Mouse (Mus musculus) stomach, embryonic 15.5 days (tissue): ENCODE data around the gene Tas2r135. TPM values are rescaled to one million over a fixed set of nuclear protein-coding genes. Genes with fewer than 3 reads are reported as not detected.

Experiments
- ATAC-seq: fragments of 200-750 bp; cut with Nextera tagmentation; 2 replicates; pipeline ENCODE4 v1.8.0; 2017; ENCODE audit warnings: low read depth, moderate number of reproducible peaks, moderate TSS enrichment; ENCODE audit not compliant: insufficient read depth, low FRiP score
- H3K27ac ChIP-seq: fragments of 300-500 bp; sonication (generic); 2 replicates; pipeline ENCODE4 v1.5.1; 2015; ENCODE audit warnings: mild to moderate bottlenecking, inconsistent platforms
- H3K27me3 ChIP-seq: fragments of 300-500 bp; sonication (generic); replicated peaks from 2 replicates; pipeline ENCODE4 v1.6.1; 2015; ENCODE audit warnings: inconsistent platforms
- H3K36me3 ChIP-seq: fragments of 300-500 bp; sonication (generic); 2 replicates; pipeline ENCODE4 v1.6.1; 2015; ENCODE audit warnings: inconsistent platforms
- H3K4me1 ChIP-seq: fragments of 300-500 bp; sonication (generic); 2 replicates; pipeline ENCODE4 v1.6.1; 2015; ENCODE audit warnings: inconsistent platforms
- H3K4me2 ChIP-seq: fragments of 300-500 bp; sonication (generic); 2 replicates; pipeline ENCODE4 v1.6.1; 2015; ENCODE audit warnings: mild to moderate bottlenecking, inconsistent platforms
- H3K4me3 ChIP-seq: fragments of 300-500 bp; sonication (generic); replicated peaks from 2 replicates; pipeline ENCODE4 v1.5.1; 2015; ENCODE audit warnings: inconsistent platforms
- H3K9ac ChIP-seq: fragments of 300-500 bp; sonication (generic); 2 replicates; pipeline ENCODE4 v1.6.1; 2015; ENCODE audit warnings: inconsistent platforms
- H3K9me3 ChIP-seq: fragments of 300-500 bp; sonication (generic); 2 replicates; pipeline ENCODE4 v1.6.1; 2016; ENCODE audit warnings: inconsistent platforms
- WGBS: fragments of 180-500 bp; shearing (Covaris S2); methylation state at CpG from one replicate; pipeline ENCODE4 v1.1.7; 2015; 5-methylcytosine and 5-hydroxymethylcytosine counted together
- polyA plus RNA-seq: library from polyadenylated mRNA; unstranded; fragments of >200 nt; fragmentation: Nextera tagmentation; extraction: Ambion mirVana; gene quantifications from 2 replicates; pipeline ENCODE4 v1.2.1, GENCODE M21; 2015

The Tas2r135 gene
- polyA plus RNA-seq, 1 experiment from 2014 or later = not detected

DNA sequence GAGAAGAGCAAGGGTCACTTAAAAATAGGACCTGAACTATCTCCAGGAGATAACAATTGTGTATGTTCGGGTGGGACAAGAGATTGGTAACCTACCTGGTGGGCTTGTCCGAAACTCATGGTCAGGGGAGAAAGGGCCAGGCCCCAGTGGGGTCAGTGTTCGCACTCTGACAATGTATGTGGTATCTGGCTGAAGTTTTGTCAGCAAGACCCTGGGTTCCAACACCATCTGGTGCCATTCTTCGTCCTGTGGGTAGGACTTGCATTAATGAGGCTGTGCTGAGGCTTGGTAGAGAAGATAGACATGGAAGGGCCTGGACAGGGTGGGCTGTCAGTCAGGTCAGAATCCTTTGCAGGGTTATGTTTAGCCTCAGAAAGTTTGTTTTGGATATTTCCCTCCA lies 41.2 kb upstream of the Tas2r135 start:
- H3K4me2 ChIP-seq = no peak overlapping the region
- H3K27me3 ChIP-seq = no peaks in the 10 kb centered on the region
- H3K4me3 ChIP-seq = no peak overlapping the region
- no peak overlapping the region for H3K9ac ChIP-seq
- H3K36me3 ChIP-seq = peaks cover 22% of the 10 kb centered on the region
- ATAC-seq = no peak
- H3K9me3 ChIP-seq = no peaks in the 10 kb centered on the region
- 88% methylated on average over 4 of the region's 4 CpGs for WGBS
- H3K27ac ChIP-seq = no peak overlapping the region
- H3K4me1 ChIP-seq = peaks cover 2% of the 10 kb centered on the region; the same call in 1 of the 2 replicates

GRCm38 (mm10) chr6:42364607-42365006 lies 40.6 kb upstream of the Tas2r135 start:
- Histone ChIP-seq H3K27ac (no peak overlapping the region), H3K4me2 (no peak overlapping the region), H3K27me3 (no peaks in the 10 kb centered on the region), H3K9me3 (no peaks in the 10 kb centered on the region), H3K4me3 (no peak overlapping the region), H3K4me1 (no peaks in the 10 kb centered on the region), H3K36me3 (peaks cover 18% of the 10 kb centered on the region; the same call in 1 of the 2 replicates), H3K9ac (no peak overlapping the region)
- 80% methylated on average over 15 of the region's 15 CpGs for WGBS
- ATAC-seq = no peak

DNA sequence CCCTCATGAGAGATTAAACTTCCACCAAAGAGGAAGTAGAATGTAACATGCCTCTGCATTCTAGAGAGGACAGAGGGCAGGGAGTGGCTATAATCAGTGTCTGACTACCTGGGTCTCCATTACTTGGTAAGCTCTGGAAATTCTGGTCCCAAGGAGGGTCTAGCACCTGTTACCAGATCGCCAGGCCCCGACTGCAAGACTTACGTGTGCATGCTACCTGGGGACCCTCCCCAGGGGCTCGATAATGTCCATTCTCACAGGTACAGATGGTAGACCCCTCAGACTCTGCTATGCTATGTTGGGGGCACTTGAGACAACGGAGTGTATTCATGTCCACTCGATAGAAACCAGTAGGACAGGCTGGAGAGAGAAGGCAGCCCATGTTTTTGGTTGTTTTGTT lies 40.0 kb upstream of the Tas2r135 start:
- Histone ChIP-seq H3K9me3 (no peaks in the 10 kb centered on the region), H3K4me1 (no peaks in the 10 kb centered on the region), H3K9ac (no peak overlapping the region), H3K4me2 (no peak overlapping the region), H3K27me3 (no peaks in the 10 kb centered on the region), H3K27ac (no peak overlapping the region), H3K36me3 (peaks cover 12% of the 10 kb centered on the region; the same call in 1 of the 2 replicates), H3K4me3 (no peak overlapping the region)
- 95% methylated on average over 6 of the region's 6 CpGs for WGBS
- ATAC-seq = no peak

DNA sequence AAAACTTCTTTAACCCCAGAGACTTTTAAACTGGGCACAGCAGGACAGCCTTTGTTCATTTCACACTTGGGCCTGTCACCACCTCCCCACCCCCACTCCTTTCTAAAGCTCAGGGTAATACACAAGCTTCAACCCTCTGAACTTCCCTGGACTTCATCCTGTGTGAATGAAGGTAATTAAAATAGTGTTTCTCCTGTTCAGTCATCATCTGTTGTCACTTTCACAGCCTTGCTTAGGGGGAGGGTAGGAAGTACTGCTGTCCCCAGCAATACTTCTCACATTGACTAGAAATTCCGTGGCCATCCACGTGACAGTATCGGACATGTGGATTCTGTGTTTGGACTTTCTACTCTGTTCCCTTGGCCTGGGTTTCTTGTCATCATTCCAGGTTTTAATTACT lies 35.4 kb upstream of the Tas2r135 start:
- 35% methylated on average over 3 of the region's 3 CpGs for WGBS
- Histone ChIP-seq H3K36me3 (0 out of 2 replicates have a peak, but pooled peaks cover 1% of the 10 kb centered on the region), H3K9me3 (no peaks in the 10 kb centered on the region), H3K27me3 (no peaks in the 10 kb centered on the region), H3K4me2 (no peak overlapping the region), H3K27ac (no peak overlapping the region), H3K4me3 (no peak overlapping the region), H3K4me1 (peaks cover 29% of the 10 kb centered on the region), H3K9ac (no peak overlapping the region)
- ATAC-seq = no peak

DNA sequence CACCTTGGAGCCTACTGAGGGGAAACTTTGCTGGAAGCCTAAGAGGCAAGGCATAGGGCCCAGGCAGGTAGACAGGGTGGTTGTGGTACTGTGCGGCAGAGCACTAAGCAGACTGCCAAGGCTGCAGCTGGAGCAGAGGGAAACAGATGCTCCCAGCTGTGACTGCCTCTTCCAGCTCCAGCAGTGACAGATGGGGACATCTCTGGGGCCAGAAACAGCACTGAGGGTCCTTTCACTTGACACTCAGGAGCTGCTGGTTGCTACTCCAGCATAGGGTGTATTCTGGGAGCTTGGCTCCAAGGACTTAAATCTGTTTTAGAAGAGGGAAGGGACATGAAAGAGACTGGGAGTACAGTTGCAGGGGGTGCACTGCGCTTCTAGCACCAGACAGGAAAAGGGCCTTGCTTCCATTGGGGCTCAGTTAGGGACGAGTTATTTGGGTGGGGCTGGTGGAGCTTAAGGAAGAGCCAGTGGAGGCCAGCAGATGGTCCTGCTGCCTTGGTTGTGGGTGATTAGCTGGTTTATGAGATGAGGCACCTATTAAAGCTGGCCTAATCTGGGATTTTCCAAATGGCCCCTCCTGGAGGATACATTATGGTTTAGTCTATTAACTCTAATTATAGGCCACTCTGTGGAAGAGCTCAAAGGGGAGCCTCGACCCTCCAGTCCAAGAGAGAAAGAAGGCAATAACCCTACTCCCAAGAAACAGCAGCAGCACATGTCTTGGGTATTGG lies 34.4 kb upstream of the Tas2r135 start:
- Histone ChIP-seq H3K27me3 (no peaks in the 10 kb centered on the region), H3K27ac (no peak overlapping the region), H3K9me3 (no peaks in the 10 kb centered on the region), H3K4me3 (no peak overlapping the region), H3K4me1 (peaks cover 33% of the 10 kb centered on the region), H3K36me3 (no peaks in the 10 kb centered on the region), H3K4me2 (no peak overlapping the region), H3K9ac (no peak overlapping the region)
- WGBS = 51% methylated on average over 4 of the region's 4 CpGs
- ATAC-seq = no peak

- Histone ChIP-seq H3K27ac (0 out of 2 replicates have a peak overlapping the region, but pooled peaks have one; percentile 55), H3K9me3 (no peaks in the 10 kb centered on the region), H3K9ac (0 out of 2 replicates have a peak overlapping the region, but pooled peaks have one; percentile 37), H3K4me1 (peaks cover 33% of the 10 kb centered on the region), H3K27me3 (no peaks in the 10 kb centered on the region), H3K4me2 (peak overlapping the region; percentile 91), H3K4me3 (peak overlapping the region; percentile 59), H3K36me3 (no peaks in the 10 kb centered on the region)
- 21% methylated on average over 3 of the region's 3 CpGs for whole genome bisulfite sequencing
- 0 out of 2 replicates have a peak, but pooled peaks have one; percentile 3 for ATAC-seq
Observed at GRCm38 (mm10) chr6:42372001-42372400, 33.2 kb upstream of the Tas2r135 start.

DNA sequence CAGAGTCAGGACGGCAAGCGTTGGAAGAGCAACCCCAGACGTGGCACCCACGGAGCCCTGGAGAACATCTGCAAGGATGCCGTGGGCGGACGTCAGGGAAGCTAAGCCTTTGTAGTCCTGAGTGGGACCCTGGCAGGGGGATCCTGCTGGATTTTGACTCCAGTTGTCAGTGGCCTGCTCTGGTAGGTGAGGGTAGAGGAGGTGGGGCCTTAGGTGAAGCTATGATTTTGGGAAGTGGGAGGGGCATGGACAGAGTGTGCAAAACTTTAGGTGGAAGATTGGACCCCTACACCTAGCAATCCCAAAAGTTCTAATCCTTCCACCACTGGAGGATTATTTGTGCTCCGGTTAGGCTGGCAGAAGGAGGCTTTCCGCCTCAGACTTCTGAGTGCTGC lies 32.8 kb upstream of the Tas2r135 start:
- Histone ChIP-seq H3K27ac (peak overlapping the region; percentile 55; the same call in 1 of the 2 replicates), H3K4me2 (peak overlapping the region; percentile 91), H3K9ac (peak overlapping the region; percentile 37; the same call in 1 of the 2 replicates), H3K4me1 (peaks cover 33% of the 10 kb centered on the region), H3K27me3 (no peaks in the 10 kb centered on the region), H3K9me3 (no peaks in the 10 kb centered on the region), H3K36me3 (no peaks in the 10 kb centered on the region), H3K4me3 (peak overlapping the region; percentile 59)
- ATAC-seq = no peak
- 27% methylated on average over 9 of the region's 9 CpGs for whole genome bisulfite sequencing

- no peaks in the 10 kb centered on the region for H3K36me3 ChIP-seq
- no peaks in the 10 kb centered on the region for H3K9me3 ChIP-seq
- WGBS = under 1% methylated on average over 29 of the region's 36 CpGs
- ATAC-seq = peak; percentile 82
- H3K4me1 ChIP-seq = peaks cover 33% of the 10 kb centered on the region
- H3K27me3 ChIP-seq = no peaks in the 10 kb centered on the region
- peak within 1 kb of the TSS; percentile 91 for H3K4me2 ChIP-seq
- H3K9ac ChIP-seq = peak within 1 kb of the TSS; percentile 37; the same call in 1 of the 2 replicates
- H3K4me3 ChIP-seq = peak within 1 kb of the TSS; percentile 59
- peak within 1 kb of the TSS; percentile 55 for H3K27ac ChIP-seq
Observed at GRCm38 (mm10) chr6:42372816-42373547, 32.3 kb upstream of the Tas2r135 start, which contains the start of gene Epha1. Gene Epha1 (minus strand): TSS chr6:42373268.

- Histone ChIP-seq H3K9me3 (no peaks in the 10 kb centered on the region), H3K4me1 (peaks cover 33% of the 10 kb centered on the region), H3K4me3 (peak overlapping the region; percentile 59), H3K36me3 (no peaks in the 10 kb centered on the region), H3K4me2 (peak overlapping the region; percentile 91), H3K27me3 (no peaks in the 10 kb centered on the region), H3K9ac (no peak overlapping the region), H3K27ac (peak overlapping the region; percentile 35; the same call in 1 of the 2 replicates)
- 0 out of 2 replicates have a peak, but pooled peaks have one; percentile 11 for ATAC-seq
- 45% methylated on average over 6 of the region's 7 CpGs for WGBS
Observed at GRCm38 (mm10) chr6:42373669-42374430, 31.4 kb upstream of the Tas2r135 start.

DNA sequence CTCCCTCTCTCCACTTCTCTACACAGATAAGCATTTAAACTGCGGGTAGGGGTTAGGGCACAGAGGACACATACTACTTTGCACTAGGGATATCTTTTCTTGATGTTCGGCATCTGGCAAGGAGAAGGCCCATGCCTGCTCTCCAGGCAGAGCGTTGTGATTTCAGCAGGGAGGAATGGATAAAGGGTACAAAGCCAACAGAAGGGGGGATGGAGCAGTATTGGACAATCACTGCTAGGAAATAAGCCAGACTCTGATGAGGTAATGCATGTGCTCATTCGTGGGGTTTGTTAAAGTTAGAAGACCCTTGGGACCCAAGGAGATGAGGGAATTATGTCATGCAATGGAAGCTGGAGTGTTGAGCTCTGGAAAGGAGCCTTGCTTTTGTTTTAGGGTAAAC lies 30.5 kb upstream of the Tas2r135 start:
- no peaks in the 10 kb centered on the region for H3K9me3 ChIP-seq
- H3K27me3 ChIP-seq = no peaks in the 10 kb centered on the region
- H3K27ac ChIP-seq = no peak overlapping the region; the same call in 1 of the 2 replicates
- H3K9ac ChIP-seq = no peak overlapping the region
- no peak overlapping the region for H3K4me3 ChIP-seq
- H3K4me1 ChIP-seq = peaks cover 33% of the 10 kb centered on the region
- no peak overlapping the region for H3K4me2 ChIP-seq
- ATAC-seq = no peak
- H3K36me3 ChIP-seq = no peaks in the 10 kb centered on the region
- 65% methylated on average over 4 of the region's 4 CpGs for WGBS

- Histone ChIP-seq H3K9ac (no peak overlapping the region), H3K4me2 (no peak overlapping the region), H3K4me3 (no peak overlapping the region), H3K27ac (no peak overlapping the region), H3K27me3 (no peaks in the 10 kb centered on the region), H3K9me3 (no peaks in the 10 kb centered on the region), H3K4me1 (peaks cover 33% of the 10 kb centered on the region), H3K36me3 (no peaks in the 10 kb centered on the region)
- 76% methylated on average over 2 of the region's 2 CpGs for WGBS
- ATAC-seq = no peak
Observed at GRCm38 (mm10) chr6:42375131-42375530, 30.1 kb upstream of the Tas2r135 start.
